Mouse (Mus musculus): ENCODE measurements around the gene Asb14.
"Not testable (repeated sequence)": the region's sequence is repeated elsewhere in the genome, so short reads cannot be mapped to it uniquely, and the experiment has no call there.

Gene Asb14

GRCm38 (mm10) chr14:26894392-26894791, at the start of gene Asb14:
Asb14 (plus strand) TSS chr14:26894557.
- no peak for DNase-seq

- peak in 1 of 2 experiments; percentile 9 for DNase-seq
Observed at GRCm38 (mm10) chr14:26853053-26853452, 41.3 kb upstream of the Asb14 start.

GRCm38 (mm10) chr14:26854066-26854465, 40.3 kb upstream of the Asb14 start:
- DNase-seq, result no peak

- DNase-seq, result peak in 1 of 2 experiments; percentile 17
Observed at GRCm38 (mm10) chr14:26858364-26858763, 36.0 kb upstream of the Asb14 start.

GRCm38 (mm10) chr14:26859024-26859423, 35.3 kb upstream of the Asb14 start:
- DNase-seq, result no peak

GRCm38 (mm10) chr14:26867356-26867755, 27.0 kb upstream of the Asb14 start:
- no peak for DNase-seq

GRCm38 (mm10) chr14:26868299-26868698, 26.1 kb upstream of the Asb14 start:
- DNase-seq, result no peak

GRCm38 (mm10) chr14:26878756-26879155, 15.6 kb upstream of the Asb14 start:
- no peak for DNase-seq

GRCm38 (mm10) chr14:26879976-26880375, 14.4 kb upstream of the Asb14 start:
- no peak for DNase-seq

GRCm38 (mm10) chr14:26881700-26882099, 12.7 kb upstream of the Asb14 start:
- no peak for DNase-seq

GRCm38 (mm10) chr14:26887244-26887643, 7.1 kb upstream of the Asb14 start:
- no peak for DNase-seq

- DNase-seq, result no peak
Observed at GRCm38 (mm10) chr14:26890777-26891176, 3.6 kb upstream of the Asb14 start.

- DNase-seq, result no peak
Observed at GRCm38 (mm10) chr14:26899490-26899889, 5.1 kb downstream of the Asb14 start.

- DNase-seq, result no peak
Observed at GRCm38 (mm10) chr14:26900893-26901292, 6.5 kb downstream of the Asb14 start.

- no peak for DNase-seq
Observed at GRCm38 (mm10) chr14:26907401-26907800, 13.0 kb downstream of the Asb14 start.

GRCm38 (mm10) chr14:26910461-26910860, 16.1 kb downstream of the Asb14 start:
- not testable (repeated sequence) for DNase-seq

- peak; percentile 12 to 48 for DNase-seq
Observed at GRCm38 (mm10) chr14:26911201-26911600, 16.8 kb downstream of the Asb14 start.

GRCm38 (mm10) chr14:26911826-26912225, 17.5 kb downstream of the Asb14 start:
- no peak for DNase-seq

GRCm38 (mm10) chr14:26913681-26914268, 19.4 kb downstream of the Asb14 start:
- DNase-seq, result peak in 1 of 2 experiments; percentile 17

- DNase-seq, result no peak
Observed at GRCm38 (mm10) chr14:26919310-26919709, 25.0 kb downstream of the Asb14 start.

- no peak for DNase-seq
Observed at GRCm38 (mm10) chr14:26923702-26924421, 29.5 kb downstream of the Asb14 start.

- peak in 1 of 2 experiments; percentile 18 for DNase-seq
Observed at GRCm38 (mm10) chr14:26934891-26935290, 40.5 kb downstream of the Asb14 start.

GRCm38 (mm10) chr14:26935558-26935957, 41.2 kb downstream of the Asb14 start:
- DNase-seq, result no peak

GRCm38 (mm10) chr14:26956139-26956538, 61.8 kb downstream of the Asb14 start:
- not testable (repeated sequence) for DNase-seq

Data from kidney, postnatal 4 days (tissue).